Mouse (Mus musculus) embryonic facial prominence, embryonic 13.5 days (tissue): ENCODE data around the gene Ltb4r2. TPM values are rescaled to one million over a fixed set of nuclear protein-coding genes. Genes with fewer than 3 reads are reported as not detected.

Experiments used
- ATAC-seq: fragments of 200-750 bp; cut with Nextera tagmentation; 2 replicates; pipeline ENCODE4 v1.8.0; 2017; ENCODE audit warnings: low read depth; ENCODE audit not compliant: insufficient number of reproducible peaks, insufficient read depth, low FRiP score, low TSS enrichment
- H3K27ac ChIP-seq: fragments of 300-500 bp; sonication (generic); 2 replicates; pipeline ENCODE4 v1.5.1; 2015; ENCODE audit warnings: moderate library complexity, mild to moderate bottlenecking, inconsistent platforms
- H3K27me3 ChIP-seq: fragments of 300-500 bp; sonication (generic); 2 replicates; pipeline ENCODE4 v1.6.1; 2015; ENCODE audit warnings: mild to moderate bottlenecking, inconsistent platforms
- H3K36me3 ChIP-seq: fragments of 300-500 bp; sonication (generic); 2 replicates; pipeline ENCODE4 v1.6.1; 2015; ENCODE audit warnings: mild to moderate bottlenecking, inconsistent platforms
- H3K4me1 ChIP-seq: fragments of 300-500 bp; sonication (generic); 2 replicates; pipeline ENCODE4 v1.6.1; 2015; ENCODE audit warnings: inconsistent platforms
- H3K4me2 ChIP-seq: fragments of 300-500 bp; sonication (generic); 2 replicates; pipeline ENCODE4 v1.6.1; 2015; ENCODE audit warnings: moderate library complexity, mild to moderate bottlenecking, inconsistent platforms
- H3K4me3 ChIP-seq: fragments of 300-500 bp; sonication (generic); 2 replicates; pipeline ENCODE4 v1.5.1; 2015; ENCODE audit warnings: mild to moderate bottlenecking, inconsistent platforms
- H3K9ac ChIP-seq: fragments of 300-500 bp; sonication (generic); 2 replicates; pipeline ENCODE4 v1.6.1; 2015; ENCODE audit warnings: mild to moderate bottlenecking, inconsistent platforms
- H3K9me3 ChIP-seq: fragments of 300-500 bp; sonication (generic); 2 replicates; pipeline ENCODE4 v1.6.1; 2016; ENCODE audit warnings: inconsistent platforms
- WGBS: fragments of 180-500 bp; shearing (Covaris S2); methylation state at CpG from one replicate; pipeline ENCODE4 v1.1.7; 2015; ENCODE audit warnings: mixed read lengths; 5-methylcytosine and 5-hydroxymethylcytosine counted together
- polyA plus RNA-seq: library from polyadenylated mRNA; unstranded; fragments of >200 nt; fragmentation: Nextera tagmentation; extraction: Ambion mirVana; gene quantifications from 2 replicates; pipeline ENCODE4 v1.2.1, GENCODE M21; 2015

Gene Ltb4r2
- polyA plus RNA-seq, 1 experiment from 2014 or later: 0.51 TPM

GRCm38 (mm10) chr14:55722438-55722945, 38.7 kb upstream of the Ltb4r2 start:
- Histone ChIP-seq H3K4me3 (peak overlapping the region; percentile 84), H3K27ac (peak overlapping the region; percentile 71; the same call in 1 of the 2 replicates), H3K4me1 (peaks cover 9% of the 10 kb centered on the region), H3K36me3 (peaks cover 21% of the 10 kb centered on the region), H3K9me3 (no peaks in the 10 kb centered on the region), H3K27me3 (no peaks in the 10 kb centered on the region), H3K9ac (peak overlapping the region; percentile 79), H3K4me2 (peak overlapping the region; percentile 74)
- ATAC-seq: no peak
- WGBS: 47% methylated on average over 8 of the region's 8 CpGs

DNA sequence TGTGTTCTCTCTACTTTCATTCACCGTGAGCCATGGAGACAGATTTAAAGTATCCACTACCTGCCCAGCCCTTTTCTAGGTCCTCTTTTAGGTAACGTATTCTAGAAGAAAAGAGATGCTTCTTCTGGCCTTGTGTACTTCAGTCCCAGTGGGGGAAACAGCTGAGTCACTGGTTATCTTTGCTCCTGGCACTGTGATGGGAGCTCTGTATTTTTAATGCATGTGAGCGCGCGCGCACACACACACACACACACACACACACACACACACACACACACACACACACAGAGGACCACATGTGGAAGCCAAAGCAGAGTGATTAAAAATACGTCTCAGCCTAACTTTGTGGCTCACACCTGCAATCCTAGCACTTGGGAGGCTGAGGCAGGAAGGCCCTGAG, 37.8 kb upstream of the Ltb4r2 start:
- no peak for ATAC-seq
- Histone ChIP-seq H3K9me3 (no peaks in the 10 kb centered on the region), H3K4me2 (no peak overlapping the region), H3K27ac (no peak overlapping the region), H3K4me3 (no peak overlapping the region), H3K9ac (no peak overlapping the region), H3K27me3 (0 out of 2 replicates have a peak, but pooled peaks cover 3% of the 10 kb centered on the region), H3K36me3 (peaks cover 14% of the 10 kb centered on the region), H3K4me1 (peaks cover 9% of the 10 kb centered on the region)
- WGBS: 90% methylated on average over 7 of the region's 7 CpGs

GRCm38 (mm10) chr14:55724411-55724871, 36.8 kb upstream of the Ltb4r2 start:
- Histone ChIP-seq H3K4me2 (no peak overlapping the region), H3K9ac (no peak overlapping the region), H3K27ac (no peak overlapping the region), H3K27me3 (0 out of 2 replicates have a peak, but pooled peaks cover 3% of the 10 kb centered on the region), H3K4me3 (no peak overlapping the region), H3K36me3 (peaks cover 4% of the 10 kb centered on the region), H3K9me3 (no peaks in the 10 kb centered on the region), H3K4me1 (peaks cover 9% of the 10 kb centered on the region)
- no peak for ATAC-seq
- WGBS: 62% methylated on average over 8 of the region's 8 CpGs

DNA sequence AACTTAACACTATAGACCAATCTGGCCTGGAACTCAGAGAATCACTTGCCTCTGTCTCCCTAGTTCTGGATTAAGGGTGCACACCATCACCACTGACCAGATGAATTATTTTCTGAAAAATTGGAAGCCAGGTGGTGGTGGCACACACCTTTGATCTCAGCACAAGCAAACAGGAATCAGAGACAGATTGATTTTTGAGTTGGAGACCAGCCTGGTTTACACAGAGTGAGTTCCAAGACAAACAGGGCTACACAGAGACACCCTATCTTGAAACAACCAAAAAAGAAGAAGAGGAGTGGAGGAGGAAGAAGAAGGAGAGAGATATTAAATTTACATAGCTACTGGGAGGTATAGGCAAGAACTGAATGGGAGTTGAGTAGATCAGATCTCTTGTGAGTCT, 35.0 kb upstream of the Ltb4r2 start:
- H3K27ac ChIP-seq: no peak overlapping the region

DNA sequence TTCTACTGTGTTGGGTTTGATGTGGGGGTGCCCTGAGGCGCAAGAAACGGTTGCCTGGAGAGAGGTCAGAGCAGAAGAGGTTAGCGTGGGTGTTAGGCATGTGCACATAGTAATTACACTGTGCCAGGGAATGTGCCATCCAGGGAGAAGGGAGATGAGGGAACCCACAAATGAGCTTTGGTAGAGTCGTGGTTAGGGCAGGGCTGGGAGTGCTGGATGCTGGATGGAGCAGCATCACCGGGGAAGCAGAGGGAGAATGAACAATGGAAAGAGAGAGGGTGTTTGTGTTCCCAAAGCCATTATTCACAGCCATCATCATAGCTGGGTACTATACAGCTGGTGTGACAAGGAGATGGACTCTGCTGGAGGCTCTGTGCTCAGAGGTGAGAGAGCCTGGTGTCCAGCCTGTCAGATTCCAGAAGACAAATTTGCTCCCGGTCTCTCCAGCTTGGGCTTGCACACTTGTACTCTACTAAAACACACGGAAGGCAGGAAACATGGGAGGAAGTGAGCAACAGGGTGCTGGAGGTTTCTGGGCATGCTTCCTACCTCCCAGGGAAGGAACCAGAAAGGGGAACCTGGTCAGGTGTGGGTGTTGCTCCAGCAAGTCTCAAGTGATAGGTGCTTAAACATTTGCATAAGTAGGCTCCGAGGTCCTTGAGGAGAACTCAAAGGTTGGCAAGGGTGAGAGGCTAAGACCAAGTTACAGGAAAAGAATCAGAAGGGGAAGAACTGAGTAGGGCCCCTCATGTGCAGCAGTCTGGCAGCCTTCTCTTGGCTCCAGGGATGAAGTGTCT, 33.1 kb upstream of the Ltb4r2 start:
- Histone ChIP-seq H3K4me3 (no peak overlapping the region), H3K9ac (no peak overlapping the region), H3K4me1 (no peaks in the 10 kb centered on the region; the same call in 1 of the 2 replicates), H3K36me3 (no peaks in the 10 kb centered on the region), H3K27me3 (0 out of 2 replicates have a peak, but pooled peaks cover 3% of the 10 kb centered on the region), H3K4me2 (no peak overlapping the region), H3K27ac (no peak overlapping the region), H3K9me3 (no peaks in the 10 kb centered on the region)
- WGBS: 73% methylated on average over 8 of the region's 8 CpGs
- ATAC-seq: no peak

More for the DNA sequence above, 35.0 kb upstream of the Ltb4r2 start:
- peaks cover 2% of the 10 kb centered on the region for H3K4me1 ChIP-seq
- H3K4me2 ChIP-seq: no peak overlapping the region
- H3K9ac ChIP-seq: no peak overlapping the region
- no peak for ATAC-seq
- 0 out of 2 replicates have a peak, but pooled peaks cover 3% of the 10 kb centered on the region for H3K27me3 ChIP-seq
- no peak overlapping the region for H3K4me3 ChIP-seq
- no peaks in the 10 kb centered on the region for H3K9me3 ChIP-seq
- H3K36me3 ChIP-seq: no peaks in the 10 kb centered on the region

GRCm38 (mm10) chr14:55730116-55730515, 31.1 kb upstream of the Ltb4r2 start:
- H3K27ac ChIP-seq: no peak overlapping the region
- H3K9ac ChIP-seq: 0 out of 2 replicates have a peak overlapping the region, but pooled peaks have one; percentile 23
- H3K36me3 ChIP-seq: no peaks in the 10 kb centered on the region
- 74% methylated on average over 7 of the region's 7 CpGs for WGBS
- no peak for ATAC-seq
- no peaks in the 10 kb centered on the region for H3K9me3 ChIP-seq
- no peak overlapping the region for H3K4me2 ChIP-seq
- no peaks in the 10 kb centered on the region for H3K4me1 ChIP-seq
- no peak overlapping the region for H3K4me3 ChIP-seq
- 0 out of 2 replicates have a peak, but pooled peaks cover 3% of the 10 kb centered on the region for H3K27me3 ChIP-seq

DNA sequence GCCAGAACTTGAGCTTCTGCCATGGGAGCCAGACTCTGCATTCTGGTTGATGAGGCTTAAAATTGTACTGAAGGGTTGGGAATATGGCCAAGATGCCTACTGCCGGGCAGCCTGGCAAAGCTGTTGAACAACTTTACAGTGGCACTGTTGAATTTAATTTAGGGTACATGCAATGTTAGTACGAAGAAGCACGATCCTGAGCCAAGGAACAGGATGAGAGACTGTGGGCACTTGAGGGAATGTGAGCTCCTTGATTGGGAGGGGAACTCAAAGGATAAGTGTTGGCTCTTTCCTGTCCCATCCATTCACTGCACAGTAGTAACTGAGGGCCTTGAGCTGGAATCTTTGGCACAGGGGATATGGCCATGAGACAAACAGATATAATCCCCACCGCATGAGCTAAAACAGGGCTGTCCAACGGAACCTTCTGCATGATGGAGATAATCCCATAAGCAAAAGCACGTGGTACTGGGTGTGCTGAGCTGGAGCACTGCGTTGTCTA, 30.6 kb upstream of the Ltb4r2 start:
- no peak overlapping the region for H3K4me2 ChIP-seq
- no peaks in the 10 kb centered on the region for H3K36me3 ChIP-seq
- H3K27me3 ChIP-seq: 0 out of 2 replicates have a peak, but pooled peaks cover 3% of the 10 kb centered on the region
- no peaks in the 10 kb centered on the region for H3K4me1 ChIP-seq
- no peak overlapping the region for H3K4me3 ChIP-seq
- H3K9ac ChIP-seq: 0 out of 2 replicates have a peak overlapping the region, but pooled peaks have one; percentile 23
- no peak for ATAC-seq
- H3K27ac ChIP-seq: no peak overlapping the region
- H3K9me3 ChIP-seq: no peaks in the 10 kb centered on the region
- 80% methylated on average over 7 of the region's 7 CpGs for WGBS

DNA sequence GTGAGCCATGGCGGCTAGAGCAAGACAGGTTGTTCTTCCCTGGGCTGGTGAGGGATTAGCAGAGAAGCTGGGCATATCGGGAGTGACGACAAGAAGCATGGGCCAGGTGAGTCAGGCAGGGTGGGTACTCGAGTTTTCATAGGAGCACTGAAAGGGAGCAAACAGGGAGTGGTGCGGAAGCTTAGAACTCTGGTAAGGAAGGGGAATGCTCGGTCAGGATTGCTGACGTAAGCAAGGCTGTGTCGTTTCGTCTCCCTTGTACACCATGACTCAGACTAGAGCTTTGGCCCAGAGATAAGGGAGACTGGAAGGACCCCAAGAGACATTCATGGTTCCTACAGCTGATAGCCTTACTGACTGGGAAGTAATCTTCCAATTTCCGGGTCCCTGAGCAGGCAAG, 27.3 kb upstream of the Ltb4r2 start:
- Histone ChIP-seq H3K9ac (no peak overlapping the region), H3K4me2 (no peak overlapping the region), H3K27ac (no peak overlapping the region), H3K27me3 (no peaks in the 10 kb centered on the region), H3K4me3 (no peak overlapping the region), H3K4me1 (no peaks in the 10 kb centered on the region), H3K9me3 (no peaks in the 10 kb centered on the region), H3K36me3 (peaks cover 15% of the 10 kb centered on the region)
- WGBS: 78% methylated on average over 10 of the region's 10 CpGs
- no peak for ATAC-seq

GRCm38 (mm10) chr14:55734869-55735268, 26.4 kb upstream of the Ltb4r2 start:
- no peak overlapping the region for H3K9ac ChIP-seq
- H3K9me3 ChIP-seq: no peaks in the 10 kb centered on the region
- no peaks in the 10 kb centered on the region for H3K27me3 ChIP-seq
- no peak overlapping the region for H3K27ac ChIP-seq
- 70% methylated on average over 7 of the region's 7 CpGs for WGBS
- peaks cover 25% of the 10 kb centered on the region for H3K36me3 ChIP-seq
- no peak overlapping the region for H3K4me2 ChIP-seq
- H3K4me1 ChIP-seq: no peaks in the 10 kb centered on the region
- no peak for ATAC-seq
- H3K4me3 ChIP-seq: no peak overlapping the region

DNA sequence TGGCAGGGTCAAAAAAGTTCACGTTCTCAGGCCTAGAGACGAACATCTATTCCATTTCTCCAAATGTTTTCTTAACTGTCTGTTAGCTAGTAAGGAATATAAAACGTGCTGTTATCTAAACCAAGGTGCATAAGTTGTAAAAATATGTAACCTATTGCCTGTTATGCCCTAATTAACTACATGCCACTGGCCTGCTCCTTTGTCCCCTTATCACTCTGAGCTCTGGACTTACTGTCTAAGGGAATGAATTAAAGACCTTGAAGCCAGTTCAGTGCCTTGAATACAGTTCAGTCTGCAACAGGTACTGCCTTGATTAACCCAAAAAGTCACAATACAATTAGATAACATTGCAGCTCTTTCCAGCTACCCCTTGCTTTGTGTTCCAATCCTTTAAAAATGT, 25.9 kb upstream of the Ltb4r2 start:
- Histone ChIP-seq H3K36me3 (peaks cover 30% of the 10 kb centered on the region), H3K27ac (no peak overlapping the region), H3K27me3 (no peaks in the 10 kb centered on the region), H3K4me3 (no peak overlapping the region), H3K9ac (no peak overlapping the region), H3K4me1 (no peaks in the 10 kb centered on the region), H3K4me2 (no peak overlapping the region), H3K9me3 (no peaks in the 10 kb centered on the region)
- 77% methylated on average over 3 of the region's 3 CpGs for WGBS
- ATAC-seq: no peak

DNA sequence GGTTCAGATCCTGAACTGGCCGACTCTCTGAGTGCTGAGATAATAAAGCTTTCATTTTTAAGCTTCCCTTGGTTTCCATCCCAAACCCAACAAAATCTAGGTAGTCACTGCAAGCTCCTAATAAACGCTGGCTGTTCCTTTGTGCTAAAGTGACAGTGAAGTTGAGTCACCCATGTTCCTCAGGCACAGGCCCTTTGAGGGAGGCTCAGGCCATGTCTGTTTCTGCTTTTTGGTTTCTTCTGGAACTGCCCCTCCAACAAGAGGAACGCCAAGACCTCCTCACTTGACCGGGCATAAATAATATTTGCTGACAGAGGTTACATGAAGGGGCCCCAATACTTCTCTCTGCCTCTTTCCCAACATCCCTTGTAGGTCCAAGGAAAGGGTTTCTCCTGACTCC, 25.5 kb upstream of the Ltb4r2 start:
- no peaks in the 10 kb centered on the region for H3K27me3 ChIP-seq
- ATAC-seq: no peak
- no peaks in the 10 kb centered on the region for H3K9me3 ChIP-seq
- no peak overlapping the region for H3K9ac ChIP-seq
- 89% methylated on average over 4 of the region's 4 CpGs for WGBS
- no peaks in the 10 kb centered on the region for H3K4me1 ChIP-seq
- no peak overlapping the region for H3K4me3 ChIP-seq
- H3K4me2 ChIP-seq: no peak overlapping the region
- H3K27ac ChIP-seq: no peak overlapping the region
- peaks cover 34% of the 10 kb centered on the region for H3K36me3 ChIP-seq
